Mouse (Mus musculus): Measurements from ENCODE around the gene Arhgap24. TPM values are rescaled to one million over a fixed set of nuclear protein-coding genes. Genes with fewer than 3 reads are reported as not detected.
"Not testable (repeated sequence)": the region's sequence is repeated elsewhere in the genome, so short reads cannot be mapped to it uniquely, and the experiment has no call there.

Arhgap24 gene
- total RNA-seq, 2 experiments from 2014 or later: 14.1 to 25.2 TPM

- Histone ChIP-seq H3K27ac (no peak overlapping the region), H3K4me3 (no peak overlapping the region)
- intact Hi-C loops (cut with DNase I): no loop called here
- TF ChIP-seq CTCF (IDR thresholded peaks at IDR 0.05): no peak
- no peak for DNase-seq
Observed at GRCm38 (mm10) chr5:102920199-102920598, 439.0 kb downstream of the Arhgap24 start.

DNA sequence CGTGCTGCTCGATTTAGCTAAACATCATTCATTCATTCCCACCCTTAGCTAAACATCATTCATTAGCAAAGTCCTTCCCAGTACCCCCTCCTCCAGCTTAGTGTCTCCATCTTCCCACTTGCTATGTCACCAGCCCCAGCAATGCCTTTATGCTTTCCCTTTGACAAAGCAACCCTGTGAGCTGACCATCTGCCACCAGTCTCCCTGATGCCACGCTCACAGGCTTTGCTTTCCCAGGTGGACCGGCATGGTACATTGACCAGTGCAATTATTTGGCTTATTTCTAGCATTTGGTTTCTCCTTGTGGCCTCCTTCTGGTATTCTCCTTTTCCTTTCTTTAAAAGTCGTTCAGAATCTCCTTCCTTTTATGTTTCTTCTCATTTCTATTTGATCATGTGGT lies 445.6 kb downstream of the Arhgap24 start:
- no peak for DNase-seq

DNA sequence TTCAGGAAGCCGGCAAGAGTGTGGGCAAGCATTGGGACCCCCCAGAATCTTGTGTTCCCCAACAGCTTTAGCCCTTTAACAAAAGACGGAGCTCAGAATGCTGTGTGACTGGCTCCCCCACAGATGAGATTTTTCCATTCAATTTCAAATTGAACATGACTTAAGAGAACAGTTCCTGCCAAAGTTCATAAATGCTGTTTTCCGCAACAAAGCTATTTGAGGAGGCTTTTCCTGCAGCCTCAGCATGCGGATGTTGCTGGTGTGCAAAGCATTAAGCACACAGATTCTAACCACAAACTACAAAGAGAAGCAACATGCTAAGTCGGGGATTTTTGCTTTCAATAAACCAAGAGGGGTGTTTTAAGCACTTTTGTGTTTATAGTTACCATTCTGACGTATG lies 449.0 kb downstream of the Arhgap24 start:
- H3K27ac ChIP-seq: no peak overlapping the region
- intact Hi-C loops (cut with DNase I): no loop called here
- DNase-seq: no peak
- TF ChIP-seq CTCF (IDR thresholded peaks at IDR 0.05): no peak
- H3K4me3 ChIP-seq: peak overlapping the region; percentile 19; the same call in 1 of the 2 replicates

More for the DNA sequence above, 445.6 kb downstream of the Arhgap24 start:
- Histone ChIP-seq H3K27ac (no peak overlapping the region), H3K4me3 (no peak overlapping the region)
- intact Hi-C loops (cut with DNase I): no loop called here
- no peak for TF ChIP-seq CTCF (IDR thresholded peaks at IDR 0.05)

DNA sequence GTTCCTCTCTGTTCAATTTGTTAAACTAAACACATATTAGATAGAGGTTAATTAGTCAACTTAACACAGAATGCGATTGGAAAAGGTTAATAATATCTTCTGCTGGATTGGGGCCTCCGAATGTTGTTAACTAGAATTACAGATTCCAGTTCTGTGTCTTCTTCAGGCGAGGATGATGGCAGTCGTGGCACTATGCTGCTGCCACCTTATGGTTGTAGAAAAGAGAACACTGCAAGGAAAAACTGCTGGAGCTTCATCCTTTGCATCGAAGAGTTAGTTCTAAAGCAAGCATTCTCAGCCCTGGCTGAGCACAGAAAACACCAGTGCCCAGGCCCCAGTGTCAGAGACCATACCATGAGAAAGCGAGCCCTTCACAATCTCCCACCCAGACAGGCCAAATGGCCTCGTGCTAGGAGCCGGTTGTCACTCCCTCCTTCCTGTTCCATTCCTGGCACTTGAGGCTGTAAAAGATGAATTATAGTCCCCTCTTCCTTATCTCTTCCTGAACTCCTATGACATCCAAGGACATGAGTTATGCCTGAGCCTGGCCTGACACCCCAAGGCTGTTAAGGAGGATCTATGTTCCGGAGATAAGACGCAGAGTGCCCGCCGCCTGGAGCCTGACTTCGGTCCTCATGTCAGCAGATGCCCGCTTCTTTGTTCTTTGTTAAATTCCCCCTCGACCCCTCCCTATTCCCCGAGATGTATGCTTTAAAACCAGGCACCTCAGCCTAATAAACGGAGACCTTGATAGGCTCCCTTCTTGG lies 462.9 kb downstream of the Arhgap24 start:
- DNase-seq; H3K4me3 ChIP-seq; intact Hi-C loops (cut with DNase I); H3K27ac ChIP-seq: not testable (repeated sequence)
- peak; percentile 17; the same call in 1 of the 2 replicates for TF ChIP-seq CTCF (IDR thresholded peaks at IDR 0.05)

DNA sequence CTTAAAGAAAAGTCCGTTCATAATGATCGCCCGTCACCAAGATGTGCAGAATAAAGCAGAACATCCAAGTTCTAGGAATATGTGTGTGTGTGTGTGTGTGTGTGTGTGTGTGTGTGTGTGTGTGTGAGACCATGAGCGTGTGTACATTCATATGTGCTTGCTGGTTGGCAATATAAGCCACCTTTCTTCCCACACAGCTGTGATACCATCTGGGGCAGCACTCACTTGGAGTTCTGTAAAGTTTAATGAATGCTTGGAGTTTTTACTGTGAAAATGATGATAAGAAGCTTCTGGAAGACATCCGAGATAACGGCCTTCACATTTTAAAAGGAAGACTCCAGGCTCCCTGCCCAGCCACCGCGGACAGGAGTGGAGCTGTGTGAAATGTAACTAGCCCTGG lies 465.4 kb downstream of the Arhgap24 start:
- H3K27ac ChIP-seq: no peak overlapping the region
- DNase-seq: no peak
- intact Hi-C loops (cut with DNase I): no loop called here
- H3K4me3 ChIP-seq: no peak overlapping the region
- no peak for TF ChIP-seq CTCF (IDR thresholded peaks at IDR 0.05)

GRCm38 (mm10) chr5:102947061-102947711 lies 466.0 kb downstream of the Arhgap24 start:
- H3K4me3 ChIP-seq: no peak overlapping the region
- DNase-seq: no peak
- intact Hi-C loops (cut with DNase I): no loop called here
- no peak for TF ChIP-seq CTCF (IDR thresholded peaks at IDR 0.05)
- H3K27ac ChIP-seq: no peak overlapping the region
